Mouse (Mus musculus) midbrain, postnatal 0 days (tissue): Measurements from ENCODE around the gene Vmn1r211. TPM values are rescaled to one million over a fixed set of nuclear protein-coding genes. Genes with fewer than 3 reads are reported as not detected.
"Not testable (repeated sequence)": the region's sequence is repeated elsewhere in the genome, so short reads cannot be mapped to it uniquely, and the experiment has no call there.

Source experiments
- ATAC-seq: fragments of 200-750 bp; cut with Nextera tagmentation; 2 replicates; pipeline ENCODE4 v1.8.0; 2017; ENCODE audit warnings: moderate number of reproducible peaks, mild to moderate bottlenecking, moderate TSS enrichment, moderate library complexity; ENCODE audit not compliant: low FRiP score
- DNase-seq: peaks from one replicate; pipeline ENCODE4 v3.0.0-alpha.2; 2015; ENCODE audit warnings: low spot score
- H3K27ac ChIP-seq: fragments of 300-500 bp; sonication (generic); 2 replicates; pipeline ENCODE4 v1.5.1; 2014; ENCODE audit warnings: low read depth, mild to moderate bottlenecking, low read length, mixed read lengths
- H3K27me3 ChIP-seq: fragments of 300-500 bp; sonication (generic); 2 replicates; pipeline ENCODE4 v1.6.1; 2014; ENCODE audit warnings: low read length, control low read depth, mixed read lengths; ENCODE audit not compliant: insufficient read depth
- H3K36me3 ChIP-seq: fragments of 300-500 bp; sonication (generic); 2 replicates; pipeline ENCODE4 v1.6.1; 2014; ENCODE audit warnings: low read length, control low read depth, mixed read lengths; ENCODE audit not compliant: insufficient read depth
- H3K4me1 ChIP-seq: fragments of 300-500 bp; sonication (generic); 2 replicates; pipeline ENCODE4 v1.6.1; 2014; ENCODE audit warnings: mild to moderate bottlenecking, control low read depth, antibody characterized with exemption, low read length, mixed read lengths; ENCODE audit not compliant: insufficient read depth
- H3K4me2 ChIP-seq: fragments of 300-500 bp; sonication (generic); 2 replicates; pipeline ENCODE4 v1.6.1; 2014; ENCODE audit warnings: low read depth, mild to moderate bottlenecking, low read length, mixed read lengths; ENCODE audit not compliant: poor library complexity, severe bottlenecking
- H3K4me3 ChIP-seq: fragments of 300-500 bp; sonication (generic); 2 replicates; pipeline ENCODE4 v1.5.1; 2014; ENCODE audit warnings: low read depth, mild to moderate bottlenecking, low read length, moderate library complexity
- H3K9ac ChIP-seq: fragments of 300-500 bp; sonication (generic); replicated peaks from 2 replicates; pipeline ENCODE4 v1.6.1; 2014; ENCODE audit warnings: mild to moderate bottlenecking, low read length, moderate library complexity, mixed read lengths; ENCODE audit not compliant: poor library complexity, severe bottlenecking
- H3K9me3 ChIP-seq: fragments of 300-500 bp; sonication (generic); 2 replicates; pipeline ENCODE4 v1.6.1; 2016; ENCODE audit warnings: low read length, control low read depth
- CTCF ChIP-seq: IDR thresholded peaks from 2 replicates; pipeline ENCODE4 v1.5.1; 2016; ENCODE audit warnings: antibody characterized with exemption, mild to moderate bottlenecking
- WGBS: fragments of 180-500 bp; shearing (Covaris S2); extraction: QIAGEN DNeasy Blood & Tissue Kit; methylation state at CpG from one replicate; pipeline ENCODE4 v1.1.7; 2014; 5-methylcytosine and 5-hydroxymethylcytosine counted together
- polyA plus RNA-seq: library from polyadenylated mRNA; unstranded; fragments of >200 nt; fragmentation: Nextera tagmentation; extraction: Ambion mirVana; gene quantifications from 2 replicates; pipeline ENCODE4 v1.2.1, GENCODE M21; 2015
- total RNA-seq: library from RNA; depleted of rRNA; stranded (reverse); fragments of >200 nt; gene quantifications from 2 replicates; pipeline ENCODE4 v1.2.3, GENCODE M21; 2014; rRNA removed

Vmn1r211 gene
- total and polyA plus RNA-seq, 2 experiments from 2014 or later, result not detected

DNA sequence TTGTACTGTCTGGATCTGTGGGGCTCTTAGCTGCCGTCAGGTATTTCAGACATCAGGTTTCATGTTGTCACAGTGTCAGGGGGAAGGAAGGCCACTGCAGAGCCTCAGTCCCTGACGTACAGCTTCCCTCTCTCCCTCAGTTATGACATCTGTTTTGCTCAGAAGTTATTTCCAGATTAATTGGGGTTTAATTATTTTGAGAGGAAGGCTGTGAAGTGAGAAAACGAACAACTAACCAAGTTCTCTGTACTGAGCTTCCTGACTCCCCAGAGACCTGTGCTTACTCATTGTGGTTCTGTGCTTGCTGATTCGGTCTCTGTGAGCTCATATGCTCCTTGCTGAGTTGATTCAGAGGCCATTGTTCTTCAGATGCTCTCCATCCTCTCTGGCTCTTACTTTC lies 26.1 kb downstream of the Vmn1r211 start, which contains the start of gene Vmn1r210:
Gene Vmn1r210 (minus strand): TSS at position 101 of the 400 bp plus-strand sequence.
- WGBS, result 58% methylated on average over 4 of the region's 4 CpGs
- no peak within 1 kb of the TSS for H3K9ac ChIP-seq
- H3K4me2 ChIP-seq, result no peak within 1 kb of the TSS
- ATAC-seq (no peak), DNase-seq (no peak)
- H3K4me1 ChIP-seq, result no peaks in the 10 kb centered on the region
- H3K27ac ChIP-seq, result no peak within 1 kb of the TSS
- H3K9me3 ChIP-seq, result no peaks in the 10 kb centered on the region
- no peaks in the 10 kb centered on the region for H3K27me3 ChIP-seq
- no peak within 1 kb of the TSS for H3K4me3 ChIP-seq
- TF ChIP-seq CTCF, result no peak
- H3K36me3 ChIP-seq, result no peaks in the 10 kb centered on the region

DNA sequence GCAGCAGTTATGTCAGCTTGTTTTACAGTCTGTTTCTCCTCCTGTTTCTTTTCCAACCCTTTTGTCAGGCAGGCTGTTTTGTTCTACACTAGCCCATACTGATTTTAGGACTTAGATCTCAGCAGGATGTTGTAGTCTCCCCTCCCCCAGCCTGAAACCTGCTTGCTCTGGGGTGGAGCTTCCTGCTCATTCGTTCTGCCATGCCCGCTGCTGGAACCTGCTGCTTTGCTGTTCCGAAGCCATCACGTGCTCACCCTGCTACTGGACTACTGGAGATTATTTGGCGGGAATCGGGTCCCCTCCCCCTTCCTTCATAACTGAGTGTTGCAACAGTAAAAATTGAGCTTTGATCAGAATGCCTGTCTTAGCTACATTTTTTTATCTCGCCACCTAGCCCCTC lies 28.0 kb downstream of the Vmn1r211 start:
- H3K36me3 ChIP-seq, ATAC-seq, H3K4me1 ChIP-seq, H3K9ac ChIP-seq, H3K4me2 ChIP-seq, DNase-seq, H3K4me3 ChIP-seq, H3K9me3 ChIP-seq, H3K27me3 ChIP-seq, H3K27ac ChIP-seq: not testable (repeated sequence)
- WGBS, result 33% methylated on average over 7 of the region's 7 CpGs

DNA sequence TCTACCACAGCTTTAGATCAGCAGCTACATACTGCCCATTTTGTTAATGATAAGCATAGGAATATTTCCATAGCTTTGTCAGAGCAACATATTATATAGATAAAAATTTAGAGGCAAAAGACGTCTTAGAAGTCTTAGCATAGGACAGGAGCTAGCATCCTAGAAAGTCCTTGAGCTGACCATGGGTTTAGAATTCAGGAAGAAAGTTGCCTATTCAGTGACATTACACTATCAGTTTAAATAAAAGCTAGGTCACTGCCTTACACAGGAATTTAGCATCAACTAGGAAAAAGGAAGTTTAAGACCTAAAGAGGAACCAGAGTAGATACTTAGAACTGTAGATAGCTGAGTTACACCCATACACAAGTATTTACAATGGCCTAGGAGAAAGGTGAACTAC lies 35.8 kb downstream of the Vmn1r211 start:
- H3K9ac ChIP-seq, H3K36me3 ChIP-seq, DNase-seq, H3K9me3 ChIP-seq, H3K4me2 ChIP-seq, H3K27ac ChIP-seq, ATAC-seq, H3K4me1 ChIP-seq, H3K4me3 ChIP-seq, H3K27me3 ChIP-seq: not testable (repeated sequence)
- 87% methylated on average over 1 of the region's 1 CpGs for WGBS

DNA sequence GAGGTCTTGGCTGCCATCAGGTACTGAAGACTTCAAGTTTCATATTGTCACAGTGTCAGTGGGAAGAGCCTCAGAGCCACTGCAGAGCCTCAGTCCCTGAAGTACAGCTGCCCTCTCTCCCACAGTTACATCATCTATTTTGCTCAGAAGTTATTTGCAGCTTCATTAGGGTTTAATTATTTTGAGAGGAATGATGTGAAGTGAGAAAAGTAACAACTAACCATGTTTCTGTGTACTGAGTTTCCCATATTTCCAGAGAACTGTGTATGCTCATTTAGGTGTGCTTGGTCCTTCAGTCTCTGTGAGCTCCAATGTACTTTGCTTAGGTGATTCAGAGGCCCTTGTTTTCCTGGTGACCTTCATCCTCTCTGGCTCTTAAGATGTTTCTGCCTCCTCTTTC lies 47.8 kb downstream of the Vmn1r211 start, which contains the start of gene Vmn1r209:
Gene Vmn1r209 (minus strand): TSS at position 101 of the 400 bp plus-strand sequence.
- not testable (repeated sequence) for H3K9ac ChIP-seq, H3K27me3 ChIP-seq, DNase-seq, H3K36me3 ChIP-seq, H3K4me3 ChIP-seq, ATAC-seq, H3K9me3 ChIP-seq, H3K4me2 ChIP-seq, H3K27ac ChIP-seq, H3K4me1 ChIP-seq

Other genes starting within 250 kb of the Vmn1r211 start
- gene Vmn1r206, start 233.3 kb downstream of the Vmn1r211 start, total RNA-seq, result not detected in 2 replicates
- gene Vmn1r206, start 233.3 kb downstream of the Vmn1r211 start, polyA plus RNA-seq, result not detected in 2 replicates
- not detected in 2 replicates for gene Vmn1r207-ps, start 127.9 kb downstream of the Vmn1r211 start, total RNA-seq
- gene Vmn1r207-ps, start 127.9 kb downstream of the Vmn1r211 start, polyA plus RNA-seq, result not detected in 2 replicates
- gene Vmn1r208, start 80.2 kb downstream of the Vmn1r211 start, total RNA-seq, result not detected in 2 replicates
- gene Vmn1r208, start 80.2 kb downstream of the Vmn1r211 start, polyA plus RNA-seq, result not detected in 2 replicates
- gene Vmn1r209, start 47.9 kb downstream of the Vmn1r211 start, total RNA-seq, result not detected in 2 replicates
- not detected in 2 replicates for gene Vmn1r209, start 47.9 kb downstream of the Vmn1r211 start, polyA plus RNA-seq
- not detected in 2 replicates for gene Vmn1r210, start 26.2 kb downstream of the Vmn1r211 start, total RNA-seq
- gene Vmn1r210, start 26.2 kb downstream of the Vmn1r211 start, polyA plus RNA-seq, result not detected in 2 replicates
- not detected in 2 replicates for gene Vmn1r212, start 26.6 kb upstream of the Vmn1r211 start, total RNA-seq
- not detected in 2 replicates for gene Vmn1r212, start 26.6 kb upstream of the Vmn1r211 start, polyA plus RNA-seq
- gene Vmn1r213, start 150.1 kb upstream of the Vmn1r211 start, total RNA-seq, result not detected in 2 replicates
- gene Vmn1r213, start 150.1 kb upstream of the Vmn1r211 start, polyA plus RNA-seq, result not detected in 2 replicates
- not detected in 2 replicates for gene Vmn1r214, start 172.9 kb upstream of the Vmn1r211 start, total RNA-seq
- not detected in 2 replicates for gene Vmn1r214, start 172.9 kb upstream of the Vmn1r211 start, polyA plus RNA-seq
- not detected in 2 replicates for gene Vmn1r215, start 210.5 kb upstream of the Vmn1r211 start, total RNA-seq
- gene Vmn1r215, start 210.5 kb upstream of the Vmn1r211 start, polyA plus RNA-seq, result not detected in 2 replicates